24 mouse cellular contexts compared by ENCODE assay signal in genomic region chr2:160886221-160886620, GRCm38 (mm10). TPM values are rescaled to one million over a fixed set of nuclear protein-coding genes. Genes with fewer than 3 reads are reported as not detected.
DNase-seq lines count a peak whose midpoint lies in the region; ATAC-seq and TF ChIP-seq lines count a peak whose summit lies in the region.
"Had no signal": no experiment of that assay in that cellular context is flagged by ENCODE, and none has a peak within 500 bp of the region (broad histone marks: within the 10 kb centered on the region; RNA-seq: fewer than 3 reads in every experiment).

No protein-coding gene starts in this region.

- H3K27ac ChIP-seq in gastrocnemius, adult 2 months = no peak overlapping the region
- H3K27ac ChIP-seq in heart, embryonic 13.5 days (replicated peaks) = no peak overlapping the region
- no peak overlapping the region for H3K27ac ChIP-seq in heart, embryonic 12.5 days (ENCODE audit: poor library complexity, severe bottlenecking)
- H3K27ac ChIP-seq: embryonic facial prominence, embryonic 10.5 days; embryonic facial prominence, embryonic 12.5 days; forebrain, embryonic 13.5 days; forebrain, embryonic 15.5 days had no signal

- ATAC-seq in heart, embryonic 13.5 days (ENCODE audit: extremely low read depth, insufficient number of reproducible peaks, low FRiP score, low TSS enrichment) = no peak
- ATAC-seq in heart, embryonic 12.5 days (ENCODE audit: insufficient number of reproducible peaks, low FRiP score) = no peak
- ATAC-seq: activated CD4-positive, CD25-positive, alpha-beta regulatory T cell, adult 4 months; CD4-positive, CD25-positive, alpha-beta regulatory T cell, adult 4 months; forebrain, embryonic 13.5 days; forebrain, embryonic 15.5 days; Patski had no signal

- intact Hi-C loops in gastrocnemius, adult 2 months (cut with DNase I) = loop anchor here (2.0 kb wide), 2 partner anchors 169 to 289 kb away; no protein-coding TSS in a partner anchor

- no peaks in the 10 kb centered on the region for H3K9me3 ChIP-seq in heart, embryonic 13.5 days
- H3K9me3 ChIP-seq in heart, embryonic 12.5 days (replicated peaks) = no peaks in the 10 kb centered on the region
- H3K9me3 ChIP-seq: embryonic facial prominence, embryonic 10.5 days; embryonic facial prominence, embryonic 12.5 days; forebrain, embryonic 13.5 days; forebrain, embryonic 15.5 days; G1E had no signal

- H3K9ac ChIP-seq in heart, embryonic 13.5 days = 0 out of 2 replicates have a peak overlapping the region, but pooled peaks have one; percentile 50
- H3K9ac ChIP-seq in heart, embryonic 12.5 days = no peak overlapping the region
- H3K9ac ChIP-seq: embryonic facial prominence, embryonic 12.5 days; forebrain, embryonic 13.5 days; forebrain, embryonic 15.5 days had no signal

- no peak overlapping the region for H3K4me3 ChIP-seq in gastrocnemius, adult 2 months
- no peak overlapping the region for H3K4me3 ChIP-seq in heart, embryonic 13.5 days
- H3K4me3 ChIP-seq in heart, embryonic 12.5 days = no peak overlapping the region
- H3K4me3 ChIP-seq: embryonic facial prominence, embryonic 10.5 days; embryonic facial prominence, embryonic 12.5 days; forebrain, embryonic 13.5 days; forebrain, embryonic 15.5 days had no signal

- peaks cover 14% of the 10 kb centered on the region for H3K4me1 ChIP-seq in heart, embryonic 13.5 days
- H3K4me1 ChIP-seq in heart, embryonic 12.5 days (replicated peaks) = peaks cover 17% of the 10 kb centered on the region
- H3K4me1 ChIP-seq: embryonic facial prominence, embryonic 12.5 days had no signal

- DNase-seq in gastrocnemius, adult 2 months = peak; percentile 9
- no peak for DNase-seq in gastrocnemius, adult 8-10 months (ENCODE audit: low spot score in 2 of 2)
- peak; percentile 27 for DNase-seq in testis, postnatal 10 days (ENCODE audit: low spot score)
- DNase-seq in testis, postnatal 14 days (ENCODE audit: low spot score) = no peak
- DNase-seq: adrenal gland, adult 8-10 months; adrenal gland, postnatal 14 days; adrenal gland, postnatal 36 days; B cell, adult 2 months; cerebellum, adult 11-12 months; cerebellum, adult 9-10 months; cerebellum, postnatal 10 days; cerebellum, postnatal 25 days had no signal

- no peak for TF ChIP-seq CTCF in gastrocnemius, adult 2 months (IDR thresholded peaks at IDR 0.05)

- WGBS in heart, embryonic 13.5 days = 68% methylated on average over 3 of the region's 3 CpGs
- WGBS in heart, embryonic 12.5 days = 62% methylated on average over 3 of the region's 3 CpGs

- no peaks in the 10 kb centered on the region for H3K36me3 ChIP-seq in heart, embryonic 13.5 days
- no peaks in the 10 kb centered on the region for H3K36me3 ChIP-seq in heart, embryonic 12.5 days
- H3K36me3 ChIP-seq: embryonic facial prominence, embryonic 10.5 days; embryonic facial prominence, embryonic 12.5 days; forebrain, embryonic 15.5 days; G1E had no signal

- H3K4me2 ChIP-seq in heart, embryonic 13.5 days = no peak overlapping the region
- no peak overlapping the region for H3K4me2 ChIP-seq in heart, embryonic 12.5 days
- H3K4me2 ChIP-seq: embryonic facial prominence, embryonic 12.5 days; forebrain, embryonic 13.5 days; forebrain, embryonic 15.5 days had no signal

- H3K27me3 ChIP-seq in heart, embryonic 13.5 days (replicated peaks) = peaks cover 16% of the 10 kb centered on the region
- peaks cover 16% of the 10 kb centered on the region; the same call in 1 of the 2 replicates for H3K27me3 ChIP-seq in heart, embryonic 12.5 days (replicated peaks)
- H3K27me3 ChIP-seq: embryonic facial prominence, embryonic 12.5 days; Patski had no signal

RNA-seq across cellular contexts. Expression of gene Lpin3, which starts 5.8 kb away (rescaled TPM):
- 1 to 10 TPM; 3.2 to 5.0 TPM for total RNA-seq in gastrocnemius, adult 2 months (2021)
- 1 to 10 TPM; 1.2 to 2.4 (median 1.9) TPM for total RNA-seq in gastrocnemius, adult 8-10 months (2022)
- 1.4 and 1.6 TPM in 2 replicates for polyA plus RNA-seq in heart, embryonic 13.5 days (2015; fragmentation: Nextera tagmentation; extraction: Ambion mirVana)
- 1.4 and 2.3 TPM in 2 replicates for polyA plus RNA-seq in heart, embryonic 12.5 days (2016; fragmentation: Nextera tagmentation; extraction: Ambion mirVana)

RNA-seq across cellular contexts. Expression of gene Zhx3, which starts 13.4 kb away (rescaled TPM):
- total RNA-seq in gastrocnemius, adult 2 months (2021) = 10 to 100 TPM; 24.2 to 29.0 TPM
- total RNA-seq in gastrocnemius, adult 8-10 months (2022) = 10 to 100 TPM; 18.9 to 27.5 (median 23.1) TPM
- polyA plus RNA-seq in heart, embryonic 13.5 days (2015; fragmentation: Nextera tagmentation; extraction: Ambion mirVana) = 6.8 TPM in 2 replicates
- polyA plus RNA-seq in heart, embryonic 12.5 days (2016; fragmentation: Nextera tagmentation; extraction: Ambion mirVana) = 8.9 and 9.8 TPM in 2 replicates

RNA-seq across cellular contexts. Expression of gene Emilin3, which starts 25.9 kb away (rescaled TPM):
- under 1 TPM; 0.20 to 0.23 TPM for total RNA-seq in gastrocnemius, adult 2 months (2021)
- under 1 TPM; 0.13 to 0.43 (median 0.25) TPM for total RNA-seq in gastrocnemius, adult 8-10 months (2022)
- polyA plus RNA-seq in heart, embryonic 13.5 days (2015; fragmentation: Nextera tagmentation; extraction: Ambion mirVana) = 3.8 and 3.9 TPM in 2 replicates
- polyA plus RNA-seq in heart, embryonic 12.5 days (2016; fragmentation: Nextera tagmentation; extraction: Ambion mirVana) = 2.8 and 3.1 TPM in 2 replicates
- total RNA-seq: adrenal gland, adult 18-20 months; adrenal gland, adult 8-10 months; adrenal gland, postnatal 36 days; CH12.LX had no signal
- polyA plus RNA-seq: activated CD4-positive, CD25-positive, alpha-beta regulatory T cell, adult 4 months; CD4-positive, CD25-positive, alpha-beta regulatory T cell, adult 4 months; G1E; Patski had no signal

Comparison
In these comparisons a context has a peak if more than half of its experiments do, and no peak if none do; other contexts are left out.
1. DNase-seq: peak in gastrocnemius, adult 2 months (single experiment) and testis, postnatal 10 days (single experiment); none in gastrocnemius, adult 8-10 months (0 of 2) and testis, postnatal 14 days (single experiment).